Mouse (Mus musculus): ENCODE measurements around the gene Tjp2.

Gene Tjp2

GRCm38 (mm10) chr19:24173608-24174523, 51.0 kb downstream of the Tjp2 start:
- CTCF ChIA-PET: interaction anchor here (0.6 to 1.4 kb wide), 10 partner anchors 8 to 310 kb away, joined by 3 to 6 read pairs (median 4); no protein-coding TSS in a partner anchor
- POLR2A ChIA-PET: interaction anchor here (0.5 to 4.3 kb wide), 39 partner anchors 9 to 724 kb away, joined by 3 to 28 read pairs (median 4); partner anchors contain the start of gene Tjp2 (in 1 of the 4)

GRCm38 (mm10) chr19:24173020-24173419, 51.8 kb downstream of the Tjp2 start:
- ChIA-PET POLR2A (interaction anchor here in 3 of 4 experiments (0.9 to 4.3 kb wide), 16 partner anchors 8 to 204 kb away, joined by 3 to 28 read pairs (median 4); partner anchors contain the start of gene Tjp2 (in 1 of the 3)), CTCF (interaction anchor here in 1 of 4 experiments (1.2 kb wide), 1 partner anchor 8 kb away, joined by 3 read pairs; no protein-coding TSS in a partner anchor)

- CTCF ChIA-PET: interaction anchor here in 2 of 4 experiments (0.7 to 1.2 kb wide), 6 partner anchors 12 to 207 kb away, joined by 3 to 7 read pairs (median 4); no protein-coding TSS in a partner anchor
- POLR2A ChIA-PET: interaction anchor here (0.6 to 2.9 kb wide), 7 partner anchors 9 to 775 kb away, joined by 3 to 19 read pairs (median 3); no protein-coding TSS in a partner anchor
These were observed 56.3 kb downstream of the Tjp2 start for GRCm38 (mm10) chr19:24168531-24168930.

DNA sequence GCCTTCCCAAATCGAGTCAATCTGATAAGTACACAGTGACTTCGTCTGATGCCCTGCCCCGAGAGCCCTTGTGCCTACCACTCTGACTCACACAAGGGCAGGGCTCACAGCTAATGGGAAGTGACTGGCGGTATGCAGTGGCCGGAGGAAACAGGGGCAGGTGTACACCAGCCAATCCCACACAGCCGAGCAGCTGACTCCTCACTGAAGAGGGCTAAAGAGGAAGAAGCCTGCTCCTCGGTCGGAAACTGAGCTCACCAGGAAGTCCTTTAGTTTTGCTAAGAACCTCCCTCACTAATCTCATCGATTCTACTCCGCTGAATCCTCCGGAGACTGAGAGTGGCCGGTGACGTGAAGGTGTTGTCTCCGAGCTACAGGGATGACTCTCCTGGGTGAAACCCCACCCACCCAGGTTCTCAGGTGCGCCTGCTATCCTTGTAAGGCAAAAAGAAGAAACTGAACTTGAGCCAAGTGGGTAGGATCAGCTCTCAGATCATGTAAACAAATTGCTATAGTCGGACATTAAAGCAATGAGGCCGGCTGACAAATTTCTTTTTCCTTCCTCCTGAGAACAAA, 58.2 kb downstream of the Tjp2 start:
- POLR2A ChIA-PET: interaction anchor here in 3 of 4 experiments (0.6 to 2.9 kb wide), 31 partner anchors 9 to 200 kb away, joined by 3 to 19 read pairs (median 4); partner anchors contain the start of gene Tjp2 (in 1 of the 3)
- CTCF ChIA-PET: interaction anchor here (0.5 to 1.3 kb wide), 8 partner anchors 10 to 56 kb away, joined by 3 to 15 read pairs (median 4); no protein-coding TSS in a partner anchor

GRCm38 (mm10) chr19:24163974-24164373, 60.9 kb downstream of the Tjp2 start:
- ChIA-PET POLR2A (interaction anchor here in 2 of 4 experiments (0.6 to 2.4 kb wide), 3 partner anchors 8 to 10 kb away, joined by 3 to 12 read pairs (median 3); no protein-coding TSS in a partner anchor), CTCF (no interaction called here)

GRCm38 (mm10) chr19:24160460-24160859, 64.4 kb downstream of the Tjp2 start:
- ChIA-PET POLR2A (interaction anchor here in 3 of 4 experiments (0.6 to 2.5 kb wide), 17 partner anchors 9 to 1056 kb away, joined by 3 to 13 read pairs (median 4); no protein-coding TSS in a partner anchor), CTCF (interaction anchor here in 3 of 4 experiments (0.6 to 1.6 kb wide), 7 partner anchors 11 to 299 kb away, joined by 3 to 16 read pairs (median 4); no protein-coding TSS in a partner anchor)

- CTCF ChIA-PET: interaction anchor here in 2 of 4 experiments (0.6 to 1.6 kb wide), 3 partner anchors 12 to 302 kb away, joined by 3 to 7 read pairs (median 5); no protein-coding TSS in a partner anchor
- POLR2A ChIA-PET: interaction anchor here in 3 of 4 experiments (0.6 to 2.5 kb wide), 13 partner anchors 9 to 62 kb away, joined by 3 to 13 read pairs (median 5); no protein-coding TSS in a partner anchor
These were observed 65.1 kb downstream of the Tjp2 start for GRCm38 (mm10) chr19:24159751-24160150.

DNA sequence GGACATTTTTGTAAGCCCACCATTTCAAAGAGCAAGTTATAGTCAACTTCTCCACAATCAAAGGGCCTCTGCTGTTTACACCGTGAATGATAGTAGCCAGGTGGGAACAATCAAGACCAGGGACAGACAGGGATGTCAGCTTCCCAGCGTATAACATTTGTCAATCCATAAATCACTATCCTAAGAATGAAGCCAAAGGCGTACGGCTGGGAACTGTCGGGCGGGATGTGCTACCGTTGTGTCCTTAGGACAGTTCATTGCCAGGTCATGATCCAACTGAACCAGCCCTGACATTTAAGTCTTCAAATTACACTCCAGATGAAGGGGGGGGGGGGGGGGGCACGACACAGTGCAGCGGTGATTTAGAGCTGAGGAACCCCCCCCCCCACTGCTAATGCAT, 65.5 kb downstream of the Tjp2 start:
- POLR2A ChIA-PET: interaction anchor here in 2 of 4 experiments (1.2 to 2.0 kb wide), 3 partner anchors 12 to 63 kb away, joined by 4 to 7 read pairs (median 5); no protein-coding TSS in a partner anchor

GRCm38 (mm10) chr19:24156067-24156455, 68.8 kb downstream of the Tjp2 start:
- CTCF ChIA-PET: interaction anchor here in 3 of 4 experiments (0.6 to 1.1 kb wide), 6 partner anchors 10 to 86 kb away, joined by 3 to 7 read pairs (median 4); no protein-coding TSS in a partner anchor
- POLR2A ChIA-PET: interaction anchor here in 3 of 4 experiments (0.5 to 2.5 kb wide), 6 partner anchors 18 to 1462 kb away, joined by 3 to 8 read pairs (median 3); no protein-coding TSS in a partner anchor

More for the DNA sequence above, 65.5 kb downstream of the Tjp2 start:
- CTCF ChIA-PET: interaction anchor here in 3 of 4 experiments (0.6 to 1.6 kb wide), 4 partner anchors 12 to 438 kb away, joined by 3 to 7 read pairs (median 4); no protein-coding TSS in a partner anchor

- ChIA-PET POLR2A (interaction anchor here in 3 of 4 experiments (0.5 to 2.5 kb wide), 7 partner anchors 10 to 1463 kb away, joined by 3 to 8 read pairs (median 3); no protein-coding TSS in a partner anchor), CTCF (interaction anchor here in 3 of 4 experiments (0.6 to 1.1 kb wide), 5 partner anchors 12 to 86 kb away, joined by 3 to 7 read pairs (median 4); no protein-coding TSS in a partner anchor)
These were observed 69.3 kb downstream of the Tjp2 start for GRCm38 (mm10) chr19:24155395-24156066.

- ChIA-PET CTCF (interaction anchor here in 3 of 4 experiments (0.7 to 1.3 kb wide), 4 partner anchors 13 to 65 kb away, joined by 3 to 4 read pairs (median 3); no protein-coding TSS in a partner anchor), POLR2A (interaction anchor here in 1 of 4 experiments (0.6 to 2.1 kb wide), 4 partner anchors 8 to 64 kb away, joined by 4 to 6 read pairs (median 4); no protein-coding TSS in a partner anchor)
These were observed 71.4 kb downstream of the Tjp2 start for GRCm38 (mm10) chr19:24153266-24154023.

DNA sequence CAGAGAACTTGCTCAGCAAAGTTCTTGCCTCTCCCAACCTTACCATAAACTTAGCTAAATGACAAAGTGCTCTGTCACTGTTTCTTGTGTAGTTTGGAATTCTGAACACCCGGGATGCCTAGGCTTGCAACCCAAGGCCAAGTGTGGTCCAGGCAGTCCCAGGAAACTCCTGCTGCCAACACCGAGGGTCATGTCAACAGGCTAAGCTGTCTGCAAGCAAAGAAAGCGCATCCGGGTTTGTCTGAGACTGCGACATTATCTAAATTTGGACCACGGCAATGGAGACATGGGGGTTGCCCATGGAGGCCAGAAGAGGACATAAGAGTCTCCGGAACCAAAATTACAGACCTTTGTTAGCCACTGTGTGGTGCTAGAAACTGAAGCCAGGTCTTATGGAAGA, 80.8 kb downstream of the Tjp2 start:
- ChIA-PET CTCF (no interaction called here), POLR2A (no interaction called here)

DNA sequence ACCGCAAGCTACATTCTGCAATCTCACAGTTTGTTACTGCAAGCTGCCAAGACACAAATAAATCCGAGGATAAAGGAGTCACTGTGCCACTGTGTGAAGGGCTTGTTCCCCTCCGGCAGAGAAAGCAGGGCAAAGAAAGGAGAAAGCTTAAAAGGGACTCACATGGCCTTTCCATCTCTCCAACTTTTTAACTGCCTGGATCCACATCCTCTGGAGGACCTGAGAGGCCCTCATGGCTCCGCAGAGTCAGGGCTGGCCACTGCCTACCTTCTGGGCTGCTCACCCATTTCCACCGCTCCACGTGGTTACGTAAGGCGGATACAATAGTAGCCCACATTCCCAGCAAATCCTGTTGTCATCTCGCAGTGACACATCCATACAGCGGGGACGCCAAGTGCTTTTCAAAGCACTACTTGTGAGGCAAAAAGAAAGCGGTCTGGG, 82.2 kb downstream of the Tjp2 start:
- CTCF ChIA-PET: interaction anchor here in 1 of 4 experiments (0.7 kb wide), 1 partner anchor 75 kb away, joined by 4 read pairs; no protein-coding TSS in a partner anchor
- POLR2A ChIA-PET: interaction anchor here in 1 of 4 experiments (1.0 to 1.4 kb wide), 4 partner anchors 11 to 94 kb away, joined by 3 read pairs; no protein-coding TSS in a partner anchor

DNA sequence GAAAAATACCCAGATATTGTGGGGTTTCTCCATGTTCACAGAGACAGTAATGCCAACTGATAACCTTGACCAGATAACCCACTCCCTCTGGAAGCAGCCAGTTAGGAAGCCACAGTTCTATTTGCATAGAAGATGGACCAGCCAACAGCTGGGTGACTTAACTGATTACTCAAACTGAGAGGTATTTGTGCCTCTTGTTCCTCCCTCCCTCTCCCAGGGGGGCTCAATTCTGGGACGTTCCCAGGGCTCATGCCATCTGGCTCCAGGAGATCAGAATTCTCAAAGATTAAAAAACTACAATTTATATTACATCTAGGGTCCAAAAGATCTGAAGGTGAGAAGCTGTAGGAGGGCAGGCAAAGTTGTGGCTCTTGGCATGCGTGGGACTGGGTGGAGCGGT, 84.5 kb downstream of the Tjp2 start:
- ChIA-PET POLR2A (interaction anchor here in 2 of 4 experiments (0.6 to 0.8 kb wide), 2 partner anchors 10 to 13 kb away, joined by 3 read pairs; no protein-coding TSS in a partner anchor), CTCF (no interaction called here)

- CTCF ChIA-PET: interaction anchor here in 1 of 4 experiments (0.5 to 0.7 kb wide), 3 partner anchors 15 to 244 kb away, joined by 3 to 16 read pairs (median 4); no protein-coding TSS in a partner anchor
- POLR2A ChIA-PET: interaction anchor here in 1 of 4 experiments (0.6 to 2.2 kb wide), 4 partner anchors 9 to 75 kb away, joined by 3 to 9 read pairs (median 3); no protein-coding TSS in a partner anchor
These were observed 87.4 kb downstream of the Tjp2 start for GRCm38 (mm10) chr19:24137392-24137791.

GRCm38 (mm10) chr19:24134991-24135390, 89.8 kb downstream of the Tjp2 start:
- ChIA-PET CTCF (interaction anchor here in 1 of 4 experiments (1.3 kb wide), 1 partner anchor 33 kb away, joined by 3 read pairs; no protein-coding TSS in a partner anchor), POLR2A (interaction anchor here in 1 of 4 experiments (0.7 to 1.4 kb wide), 2 partner anchors 14 to 138 kb away, joined by 3 to 4 read pairs; no protein-coding TSS in a partner anchor)
